Mouse (Mus musculus) liver, embryonic 13.5 days (tissue): Measurements from ENCODE around the gene Ubtf. TPM values are rescaled to one million over a fixed set of nuclear protein-coding genes. Genes with fewer than 3 reads are reported as not detected.

Source experiments
- ATAC-seq: fragments of 200-750 bp; cut with Nextera tagmentation; 2 replicates; pipeline ENCODE4 v1.8.0; 2017; ENCODE audit warnings: low read depth, mild to moderate bottlenecking, moderate number of reproducible peaks, moderate library complexity
- DNase-seq: peaks from one replicate; pipeline ENCODE4 v3.0.0; 2022
- H3K27ac ChIP-seq: fragments of 300-500 bp; sonication (generic); 2 replicates; pipeline ENCODE4 v1.5.1; 2015; ENCODE audit warnings: moderate library complexity, mild to moderate bottlenecking, inconsistent platforms
- H3K27me3 ChIP-seq: fragments of 300-500 bp; sonication (generic); 2 replicates; pipeline ENCODE4 v1.6.1; 2015; ENCODE audit warnings: mild to moderate bottlenecking, inconsistent platforms
- H3K36me3 ChIP-seq: fragments of 300-500 bp; sonication (generic); 2 replicates; pipeline ENCODE4 v1.6.1; 2015; ENCODE audit warnings: mild to moderate bottlenecking, inconsistent platforms
- H3K4me1 ChIP-seq: fragments of 300-500 bp; sonication (generic); replicated peaks from 2 replicates; pipeline ENCODE4 v1.6.1; 2015; ENCODE audit warnings: inconsistent platforms
- H3K4me2 ChIP-seq: fragments of 300-500 bp; sonication (generic); 2 replicates; pipeline ENCODE4 v1.6.1; 2015; ENCODE audit warnings: inconsistent platforms, mild to moderate bottlenecking, moderate library complexity
- H3K4me3 ChIP-seq: fragments of 300-500 bp; sonication (generic); replicated peaks from 2 replicates; pipeline ENCODE4 v1.5.1; 2015; ENCODE audit warnings: mild to moderate bottlenecking, inconsistent platforms
- H3K9ac ChIP-seq: fragments of 300-500 bp; sonication (generic); 2 replicates; pipeline ENCODE4 v1.6.1; 2015; ENCODE audit warnings: mild to moderate bottlenecking, inconsistent platforms
- H3K9me3 ChIP-seq: fragments of 300-500 bp; sonication (generic); replicated peaks from 2 replicates; pipeline ENCODE4 v1.6.1; 2016; ENCODE audit warnings: inconsistent platforms
- WGBS: fragments of 180-500 bp; shearing (Covaris S2); methylation state at CpG from one replicate; pipeline ENCODE4 v1.1.7; 2015; ENCODE audit not compliant: insufficient replicate concordance; 5-methylcytosine and 5-hydroxymethylcytosine counted together
- polyA plus RNA-seq: library from polyadenylated mRNA; unstranded; fragments of >200 nt; fragmentation: Nextera tagmentation; extraction: Ambion mirVana; gene quantifications from 2 replicates; pipeline ENCODE4 v1.2.1, GENCODE M21; 2015

Gene Ubtf
- polyA plus RNA-seq, 1 experiment from 2014 or later: 70.0 TPM

- no peak overlapping the region for H3K27ac ChIP-seq
- no peak overlapping the region for H3K4me3 ChIP-seq
- no peak overlapping the region for H3K9ac ChIP-seq
- ATAC-seq (no peak), DNase-seq (no peak)
- WGBS: 82% methylated on average over 3 of the region's 3 CpGs
- H3K9me3 ChIP-seq: no peaks in the 10 kb centered on the region
- H3K36me3 ChIP-seq: no peaks in the 10 kb centered on the region
- H3K4me2 ChIP-seq: no peak overlapping the region
- H3K27me3 ChIP-seq: peaks cover 5% of the 10 kb centered on the region; the same call in 1 of the 2 replicates
- H3K4me1 ChIP-seq: peaks cover 19% of the 10 kb centered on the region
Measured at GRCm38 (mm10) chr11:102279595-102279994, 39.9 kb downstream of the Ubtf start.

GRCm38 (mm10) chr11:102277754-102278153 lies 41.8 kb downstream of the Ubtf start:
- Histone ChIP-seq H3K4me2 (no peak overlapping the region), H3K27me3 (peaks cover 6% of the 10 kb centered on the region; the same call in 1 of the 2 replicates), H3K36me3 (no peaks in the 10 kb centered on the region), H3K9ac (no peak overlapping the region), H3K4me3 (no peak overlapping the region), H3K4me1 (peaks cover 13% of the 10 kb centered on the region), H3K9me3 (no peaks in the 10 kb centered on the region), H3K27ac (no peak overlapping the region)
- DNase-seq (no peak), ATAC-seq (no peak)
- 80% methylated on average over 9 of the region's 12 CpGs for WGBS

GRCm38 (mm10) chr11:102276411-102276915 lies 43.1 kb downstream of the Ubtf start:
- H3K4me3 ChIP-seq: peak overlapping the region; percentile 50
- peak; percentile 60 for ATAC-seq
- 3% methylated on average over 33 of the region's 33 CpGs for WGBS
- H3K4me2 ChIP-seq: peak overlapping the region; percentile 70
- DNase-seq: peak; percentile 20
- peaks cover 13% of the 10 kb centered on the region for H3K4me1 ChIP-seq
- peaks cover 11% of the 10 kb centered on the region; the same call in 1 of the 2 replicates for H3K27me3 ChIP-seq
- peak overlapping the region; percentile 66 for H3K9ac ChIP-seq
- H3K36me3 ChIP-seq: no peaks in the 10 kb centered on the region
- H3K27ac ChIP-seq: no peak overlapping the region
- H3K9me3 ChIP-seq: no peaks in the 10 kb centered on the region

DNA sequence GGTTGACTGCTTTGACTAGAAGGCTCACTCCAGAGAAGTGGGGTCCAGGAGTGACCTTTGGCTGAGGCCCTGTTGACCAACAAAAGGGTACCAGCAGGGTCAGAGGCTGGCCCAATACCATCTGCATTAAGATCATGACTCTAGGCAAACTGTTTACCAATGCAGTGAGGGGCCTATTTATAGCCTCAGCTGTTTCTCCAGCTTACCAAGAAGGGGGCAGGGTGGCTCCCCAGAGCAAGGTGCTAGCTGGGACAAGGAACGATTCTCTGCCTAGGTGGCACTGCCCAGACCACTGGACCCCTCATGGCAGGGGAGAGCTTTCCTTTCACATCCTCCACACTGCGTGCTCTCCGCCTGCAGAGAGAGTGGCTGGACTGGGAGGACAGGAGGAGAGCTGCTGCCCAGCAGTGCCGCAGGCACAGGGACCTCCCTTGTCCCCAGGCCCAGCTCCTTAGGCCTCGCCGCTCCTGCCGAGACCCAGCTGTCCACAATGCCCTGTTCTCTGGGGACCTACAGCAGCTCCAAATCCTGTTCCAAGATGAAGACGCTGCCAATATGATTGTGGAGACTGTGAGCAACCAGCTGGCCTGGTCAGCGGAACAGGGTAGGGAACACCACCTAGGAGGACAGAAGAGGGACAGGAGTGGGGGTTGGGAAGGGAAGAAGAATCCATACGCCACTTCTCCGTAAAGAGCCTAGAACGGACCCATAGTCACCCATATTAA lies 50.9 kb downstream of the Ubtf start, which contains the start of gene Asb16:
Gene Asb16, plus strand, starts transcription at position 224 of the 725 bp plus-strand sequence.
- Histone ChIP-seq H3K4me3 (no peak within 1 kb of the TSS), H3K9me3 (no peaks in the 10 kb centered on the region), H3K36me3 (peaks cover 19% of the 10 kb centered on the region), H3K4me1 (peaks cover 17% of the 10 kb centered on the region), H3K4me2 (no peak within 1 kb of the TSS), H3K27ac (no peak within 1 kb of the TSS), H3K27me3 (0 out of 2 replicates have a peak, but pooled peaks cover 5% of the 10 kb centered on the region), H3K9ac (no peak within 1 kb of the TSS)
- 78% methylated on average over 12 of the region's 12 CpGs for WGBS
- DNase-seq (no peak), ATAC-seq (no peak)

GRCm38 (mm10) chr11:102267480-102267879 lies 52.1 kb downstream of the Ubtf start:
- Histone ChIP-seq H3K9ac (no peak overlapping the region), H3K27me3 (0 out of 2 replicates have a peak, but pooled peaks cover 2% of the 10 kb centered on the region), H3K4me2 (no peak overlapping the region), H3K27ac (no peak overlapping the region), H3K4me3 (no peak overlapping the region), H3K9me3 (no peaks in the 10 kb centered on the region), H3K4me1 (peaks cover 17% of the 10 kb centered on the region), H3K36me3 (peaks cover 30% of the 10 kb centered on the region)
- ATAC-seq (no peak), DNase-seq (peak; percentile 37)
- 7% methylated on average over 11 of the region's 11 CpGs for WGBS

GRCm38 (mm10) chr11:102266631-102267355 lies 52.7 kb downstream of the Ubtf start:
- Histone ChIP-seq H3K9ac (no peak overlapping the region), H3K27ac (no peak overlapping the region), H3K4me3 (no peak overlapping the region), H3K27me3 (no peaks in the 10 kb centered on the region), H3K36me3 (peaks cover 36% of the 10 kb centered on the region), H3K9me3 (no peaks in the 10 kb centered on the region), H3K4me1 (peaks cover 17% of the 10 kb centered on the region), H3K4me2 (no peak overlapping the region)
- 78% methylated on average over 8 of the region's 8 CpGs for WGBS
- DNase-seq: no peak
- ATAC-seq: no peak

DNA sequence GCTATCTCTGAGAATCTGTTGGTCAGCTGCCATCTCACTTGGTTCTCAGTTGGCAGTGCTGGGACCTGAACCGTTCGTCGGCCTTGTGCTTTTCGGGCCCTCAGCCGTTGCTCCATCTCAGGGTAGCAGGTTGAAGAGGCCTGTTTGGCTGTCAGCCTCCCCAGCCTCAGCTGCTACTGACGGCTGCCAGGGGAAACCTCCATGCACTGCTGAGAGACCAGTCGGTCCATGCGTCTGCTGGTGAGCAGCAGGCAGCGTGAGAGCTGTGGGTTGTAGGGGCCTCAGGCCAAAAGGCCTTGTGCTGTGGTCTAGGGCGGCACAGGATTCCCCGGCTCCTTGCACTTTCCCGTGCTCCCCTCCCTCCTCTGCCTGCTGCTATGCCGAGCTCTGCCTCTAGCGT lies 53.7 kb downstream of the Ubtf start:
- Histone ChIP-seq H3K27me3 (no peaks in the 10 kb centered on the region), H3K4me3 (no peak overlapping the region), H3K36me3 (peaks cover 46% of the 10 kb centered on the region), H3K27ac (no peak overlapping the region), H3K4me2 (no peak overlapping the region), H3K4me1 (peaks cover 17% of the 10 kb centered on the region), H3K9me3 (no peaks in the 10 kb centered on the region), H3K9ac (no peak overlapping the region)
- DNase-seq (no peak), ATAC-seq (no peak)
- WGBS: 76% methylated on average over 14 of the region's 14 CpGs

- H3K4me3 ChIP-seq: no peak overlapping the region
- 89% methylated on average over 7 of the region's 7 CpGs for WGBS
- H3K4me2 ChIP-seq: no peak overlapping the region
- ATAC-seq (no peak), DNase-seq (no peak)
- H3K4me1 ChIP-seq: peaks cover 15% of the 10 kb centered on the region
- H3K9ac ChIP-seq: no peak overlapping the region
- no peak overlapping the region for H3K27ac ChIP-seq
- H3K9me3 ChIP-seq: no peaks in the 10 kb centered on the region
- peaks cover 69% of the 10 kb centered on the region for H3K36me3 ChIP-seq
- no peaks in the 10 kb centered on the region for H3K27me3 ChIP-seq
Measured at GRCm38 (mm10) chr11:102263211-102263610, 56.3 kb downstream of the Ubtf start.

DNA sequence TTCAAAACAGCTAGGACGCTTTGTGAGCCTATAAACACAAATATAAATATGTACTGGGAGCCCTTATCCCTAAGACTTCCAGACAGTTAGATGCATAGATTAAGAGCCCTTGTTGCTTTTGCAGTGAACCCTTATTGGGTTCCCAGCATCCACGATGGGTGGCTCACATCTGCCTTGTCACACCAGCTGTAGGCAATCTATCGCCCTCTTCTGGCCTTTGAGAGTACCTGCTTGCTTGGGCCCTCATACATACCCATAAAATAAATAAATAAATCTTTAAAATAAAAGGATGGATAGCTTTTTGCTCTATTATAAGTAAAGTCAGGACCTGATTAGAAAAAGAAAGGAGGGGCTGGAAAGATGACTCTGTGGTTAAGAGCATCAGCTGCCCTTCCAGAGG lies 61.0 kb downstream of the Ubtf start:
- DNase-seq (no peak), ATAC-seq (no peak)
- Histone ChIP-seq H3K9me3 (no peaks in the 10 kb centered on the region), H3K27me3 (no peaks in the 10 kb centered on the region), H3K4me3 (no peak overlapping the region), H3K4me2 (no peak overlapping the region; the same call in 1 of the 2 replicates), H3K36me3 (peaks cover 87% of the 10 kb centered on the region), H3K27ac (no peak overlapping the region), H3K4me1 (peaks cover 13% of the 10 kb centered on the region), H3K9ac (no peak overlapping the region)
- WGBS: 80% methylated on average over 3 of the region's 3 CpGs

- no peak for DNase-seq
- H3K4me1 ChIP-seq: peaks cover 13% of the 10 kb centered on the region
- no peak overlapping the region; the same call in 1 of the 2 replicates for H3K4me2 ChIP-seq
- H3K36me3 ChIP-seq: peaks cover 86% of the 10 kb centered on the region
- H3K9me3 ChIP-seq: no peaks in the 10 kb centered on the region
- H3K27ac ChIP-seq: no peak overlapping the region
- 62% methylated on average over 6 of the region's 6 CpGs for whole genome bisulfite sequencing
- ATAC-seq: no peak
- no peak overlapping the region for H3K9ac ChIP-seq
- H3K27me3 ChIP-seq: no peaks in the 10 kb centered on the region
- no peak overlapping the region for H3K4me3 ChIP-seq
Measured at GRCm38 (mm10) chr11:102258095-102258494, 61.4 kb downstream of the Ubtf start.

DNA sequence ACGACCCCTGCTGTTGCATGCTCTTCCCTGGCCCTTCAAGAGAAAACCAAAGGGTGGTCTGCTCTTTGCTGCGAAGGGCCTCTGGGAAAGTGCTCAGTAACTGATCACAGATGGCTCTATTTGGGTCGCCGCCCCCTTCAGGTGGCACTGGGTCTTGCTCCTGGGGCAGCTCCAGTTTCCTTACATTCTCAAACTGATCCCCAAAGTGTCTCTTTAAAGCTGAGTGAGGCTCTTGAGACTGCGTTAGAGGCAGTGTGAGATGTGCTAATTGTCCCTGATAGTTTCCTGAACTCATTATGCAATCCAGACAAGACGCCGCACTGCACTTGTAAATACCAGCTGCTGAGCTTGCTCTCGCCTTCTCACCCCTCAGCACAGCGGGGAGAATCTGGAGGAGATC lies 62.0 kb downstream of the Ubtf start:
- Histone ChIP-seq H3K36me3 (peaks cover 87% of the 10 kb centered on the region), H3K9me3 (no peaks in the 10 kb centered on the region), H3K27me3 (no peaks in the 10 kb centered on the region), H3K9ac (no peak overlapping the region), H3K27ac (no peak overlapping the region), H3K4me2 (no peak overlapping the region), H3K4me1 (peaks cover 13% of the 10 kb centered on the region), H3K4me3 (no peak overlapping the region)
- DNase-seq: no peak
- no peak for ATAC-seq
- WGBS: 68% methylated on average over 9 of the region's 9 CpGs
